Mouse (Mus musculus) myocyte (in vitro differentiated cells): ENCODE measurements around the gene Gm364. TPM values are rescaled to one million over a fixed set of nuclear protein-coding genes. Genes with fewer than 3 reads are reported as not detected.

Experiments
- H3K27me3 ChIP-seq: one replicate; pipeline ENCODE4 v1.6.1; 2011; ENCODE audit not compliant: control insufficient read depth, insufficient read depth, insufficient read length
- H3K36me3 ChIP-seq: one replicate; pipeline ENCODE4 v1.6.1; 2011; ENCODE audit not compliant: control insufficient read depth, insufficient read depth
- H3K4me2 ChIP-seq: one replicate; pipeline ENCODE4 v1.6.1; 2011; ENCODE audit warnings: low read depth, control low read depth
- H3K4me3 ChIP-seq: one replicate; pipeline ENCODE4 v1.5.1; 2011; ENCODE audit warnings: mild to moderate bottlenecking, control low read depth, moderate library complexity
- H3K79me2 ChIP-seq: one replicate; pipeline ENCODE4 v1.6.1; 2011; ENCODE audit not compliant: control insufficient read depth, insufficient read depth
- H3ac ChIP-seq: one replicate; pipeline ENCODE4 v1.6.1; 2011; ENCODE audit not compliant: control insufficient read depth, insufficient read length
- CEBPB ChIP-seq: IDR thresholded peaks from 2 replicates; pipeline ENCODE4 v1.6.1; 2011; ENCODE audit warnings: mild to moderate bottlenecking, moderate library complexity; ENCODE audit not compliant: poor library complexity, insufficient read depth, severe bottlenecking
- E2F4 ChIP-seq: IDR thresholded peaks from one replicate; pipeline ENCODE4 v1.6.1; 2011; ENCODE audit warnings: mild to moderate bottlenecking, control low read depth, moderate library complexity; ENCODE audit not compliant: insufficient read depth
- MAX ChIP-seq: IDR thresholded peaks from one replicate; pipeline ENCODE4 v1.6.1; 2011; ENCODE audit warnings: low read depth, mild to moderate bottlenecking, control low read depth
- MYOD1 ChIP-seq, 3 experiments: IDR thresholded peaks; one replicate each; pipeline ENCODE4 v1.6.1; 2011; ENCODE audit warnings: control low read depth in 2 of 3, low read depth in 2 of 3, mild to moderate bottlenecking in 2 of 3, moderate library complexity in 1 of 3; ENCODE audit not compliant: insufficient read length in 2 of 3, control insufficient read depth in 1 of 3
- MYOG ChIP-seq, 3 experiments: IDR thresholded peaks; one replicate each; pipeline ENCODE4 v1.6.1; 2011; ENCODE audit warnings: control low read depth in 2 of 3, low read depth in 2 of 3, mild to moderate bottlenecking in 2 of 3; ENCODE audit not compliant: insufficient read length in 2 of 3, control insufficient read depth in 1 of 3, insufficient read depth in 1 of 3
- POLR2A ChIP-seq: IDR thresholded peaks from one replicate; pipeline ENCODE4 v1.6.1; 2011; ENCODE audit warnings: low read depth, mild to moderate bottlenecking, control low read depth, moderate library complexity; ENCODE audit not compliant: insufficient read length
- POLR2AphosphoS2 ChIP-seq: IDR thresholded peaks from one replicate; pipeline ENCODE4 v1.6.1; 2011; ENCODE audit warnings: low read depth, control low read depth; ENCODE audit not compliant: insufficient read length
- REST ChIP-seq: IDR thresholded peaks from one replicate; pipeline ENCODE4 v1.6.1; 2011; ENCODE audit warnings: mild to moderate bottlenecking, control low read depth, moderate library complexity; ENCODE audit not compliant: insufficient read depth, insufficient read length
- SRF ChIP-seq: IDR thresholded peaks from one replicate; pipeline ENCODE4 v1.6.1; 2011; ENCODE audit warnings: low read depth; ENCODE audit not compliant: control insufficient read depth, insufficient read length
- TCF12 ChIP-seq: IDR thresholded peaks from one replicate; pipeline ENCODE4 v1.6.1; 2011; ENCODE audit warnings: mild to moderate bottlenecking, control low read depth; ENCODE audit not compliant: poor library complexity, insufficient read depth, severe bottlenecking
- TCF3 ChIP-seq: IDR thresholded peaks from one replicate; pipeline ENCODE4 v1.6.1; 2011; ENCODE audit warnings: low read depth, control low read depth; ENCODE audit not compliant: insufficient read length
- USF1 ChIP-seq: IDR thresholded peaks from one replicate; pipeline ENCODE4 v1.6.1; 2011; ENCODE audit warnings: low read depth, mild to moderate bottlenecking, control low read depth, moderate library complexity
- polyA plus RNA-seq: library from polyadenylated mRNA; unstranded; fragments of >200 nt; fragmentation: generic; extraction: Trizol; gene quantifications from one replicate; pipeline ENCODE4 v1.2.1, GENCODE M21; 2012; ENCODE audit warnings: missing spikeins

Gm364 gene
- 0.29 TPM for polyA plus RNA-seq

DNA sequence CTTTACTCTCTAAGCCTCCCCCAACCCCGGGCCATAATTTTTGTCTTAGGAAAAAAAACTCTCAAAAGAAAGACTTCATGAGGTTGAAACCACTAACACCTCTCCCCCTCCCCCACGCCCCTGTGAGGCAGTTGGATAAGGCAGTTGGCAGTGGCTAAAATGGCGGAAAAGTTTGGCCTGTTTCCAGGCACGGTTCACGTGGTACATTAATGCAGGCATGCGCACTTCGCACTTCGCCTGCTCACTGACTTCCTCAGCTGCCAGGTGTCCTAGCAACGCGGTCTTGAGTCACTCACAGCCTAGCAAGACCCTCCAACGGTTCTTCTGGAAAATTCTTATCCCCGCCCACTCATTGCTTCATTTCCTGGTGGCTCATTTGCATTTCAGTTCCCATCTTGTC lies at the start of gene Gm364:
Gene Gm364, plus strand, starts transcription at position 386 of the 400 bp plus-strand sequence.
- TF ChIP-seq POLR2A, result no peak
- H3ac ChIP-seq, result no peak within 1 kb of the TSS
- H3K27me3 ChIP-seq, result no peaks in the 10 kb centered on the region

DNA sequence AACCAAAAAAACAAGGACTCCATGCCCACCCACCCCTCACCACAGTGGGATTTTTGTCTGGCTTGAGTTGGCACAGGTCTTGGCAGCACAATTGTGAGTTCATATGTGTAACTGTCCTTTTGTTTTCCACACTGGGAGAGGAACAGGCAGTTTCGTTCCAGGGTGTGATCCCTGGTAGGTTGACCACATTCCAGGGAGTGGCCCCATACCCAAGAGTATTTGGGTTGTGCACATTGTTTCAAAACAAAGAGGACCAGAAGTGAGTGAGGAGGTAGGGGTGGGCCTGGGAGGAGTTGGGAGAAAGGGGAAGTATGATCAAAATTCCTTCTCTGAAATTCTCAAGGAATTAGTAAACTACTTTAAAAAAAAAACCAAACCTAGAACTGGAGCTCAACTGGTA lies 49.6 kb upstream of the Gm364 start:
- Histone ChIP-seq H3K4me3 (no peak overlapping the region), H3K27me3 (no peaks in the 10 kb centered on the region), H3K79me2 (no peaks in the 10 kb centered on the region), H3K4me2 (no peak overlapping the region), H3ac (no peak overlapping the region), H3K36me3 (no peaks in the 10 kb centered on the region)
- TF ChIP-seq POLR2AphosphoS2, result no peak
- TF ChIP-seq E2F4, result no peak
- no peak for TF ChIP-seq MYOG (IDR thresholded peaks at IDR 0.05; ENCODE audit: control insufficient read depth in 1 of 3, insufficient read depth in 1 of 3, insufficient read length in 2 of 3, low read depth in 2 of 3)
- no peak for TF ChIP-seq TCF3
- TF ChIP-seq MAX, result no peak
- no peak for TF ChIP-seq POLR2A
- no peak for TF ChIP-seq TCF12
- no peak for TF ChIP-seq REST
- no peak for TF ChIP-seq MYOD1 (IDR thresholded peaks at IDR 0.05; ENCODE audit: control insufficient read depth in 1 of 3, insufficient read length in 2 of 3, low read depth in 2 of 3)
- no peak for TF ChIP-seq CEBPB
- no peak for TF ChIP-seq SRF
- TF ChIP-seq USF1, result no peak

More for the DNA sequence above, at the start of gene Gm364:
- Histone ChIP-seq H3K79me2 (no peaks in the 10 kb centered on the region), H3K4me3 (no peak within 1 kb of the TSS), H3K36me3 (no peaks in the 10 kb centered on the region), H3K4me2 (no peak within 1 kb of the TSS)

DNA sequence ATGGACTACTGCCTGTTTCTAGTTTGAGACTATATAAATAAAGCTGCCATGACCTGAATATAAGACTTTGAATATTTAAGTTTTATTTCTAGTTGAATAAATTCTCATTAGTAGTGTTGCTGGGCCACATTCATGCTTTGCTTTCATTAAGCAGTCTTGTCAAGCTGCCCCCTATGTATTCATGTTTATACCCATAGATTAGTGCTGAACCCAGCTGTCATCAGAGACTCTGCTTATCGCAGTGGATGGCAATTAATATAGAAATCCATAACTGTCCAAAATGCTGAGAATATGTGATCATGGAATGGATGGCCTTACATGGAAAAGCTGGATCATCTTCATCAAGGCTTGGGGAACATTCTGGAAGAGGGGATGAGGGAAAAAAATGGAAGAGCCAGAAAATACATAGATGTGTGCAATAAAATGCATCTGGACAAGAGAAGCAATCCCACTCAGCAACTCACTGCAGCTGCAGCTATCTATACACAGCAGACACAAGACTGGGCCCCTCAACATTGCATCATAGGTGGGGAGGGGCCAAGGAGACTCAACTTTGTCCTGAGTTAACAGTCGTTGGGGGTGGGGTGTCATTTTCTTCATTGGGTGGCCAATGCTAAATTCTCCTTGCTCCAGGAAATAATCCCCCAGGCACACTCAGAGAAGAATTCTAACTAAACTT lies 43.9 kb upstream of the Gm364 start:
- Histone ChIP-seq H3K36me3 (no peaks in the 10 kb centered on the region), H3ac (no peak overlapping the region), H3K27me3 (no peaks in the 10 kb centered on the region), H3K4me2 (no peak overlapping the region), H3K4me3 (no peak overlapping the region), H3K79me2 (no peaks in the 10 kb centered on the region)
- TF ChIP-seq POLR2AphosphoS2 (no peak), USF1 (no peak), SRF (no peak), MAX (no peak), TCF12 (no peak), E2F4 (no peak), CEBPB (no peak), TCF3 (no peak), MYOD1 (IDR thresholded peaks at IDR 0.05; ENCODE audit: control insufficient read depth in 1 of 3, insufficient read length in 2 of 3, low read depth in 2 of 3) (no peak), POLR2A (no peak), REST (no peak), MYOG (IDR thresholded peaks at IDR 0.05; ENCODE audit: control insufficient read depth in 1 of 3, insufficient read depth in 1 of 3, insufficient read length in 2 of 3, low read depth in 2 of 3) (no peak)

DNA sequence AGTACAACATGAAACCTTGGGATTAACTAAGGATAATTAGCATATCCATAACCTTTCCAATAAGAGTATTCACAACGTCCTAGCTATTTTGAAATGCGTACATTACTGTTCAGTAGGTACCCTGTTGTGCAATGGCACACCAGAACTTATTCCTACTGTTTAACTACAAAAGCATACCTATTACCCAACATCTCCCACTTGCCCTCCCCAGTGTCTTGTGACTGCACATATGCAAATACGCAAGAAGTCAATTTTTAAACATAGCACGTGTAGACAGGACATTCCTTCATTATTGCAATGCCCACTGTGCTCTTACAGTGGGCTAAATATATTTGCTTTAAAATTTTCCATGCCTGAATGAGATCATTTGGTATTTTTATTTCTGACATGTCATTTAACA lies 36.0 kb upstream of the Gm364 start:
- no peaks in the 10 kb centered on the region for H3K27me3 ChIP-seq
- TF ChIP-seq POLR2A (no peak), REST (no peak), MAX (no peak), CEBPB (no peak), MYOD1 (IDR thresholded peaks at IDR 0.05; ENCODE audit: control insufficient read depth in 1 of 3, insufficient read length in 2 of 3, low read depth in 2 of 3) (no peak), POLR2AphosphoS2 (no peak)
- no peak overlapping the region for H3K4me3 ChIP-seq
- H3K79me2 ChIP-seq, result no peaks in the 10 kb centered on the region
- no peaks in the 10 kb centered on the region for H3K36me3 ChIP-seq
- H3K4me2 ChIP-seq, result no peak overlapping the region
- no peak overlapping the region for H3ac ChIP-seq

DNA sequence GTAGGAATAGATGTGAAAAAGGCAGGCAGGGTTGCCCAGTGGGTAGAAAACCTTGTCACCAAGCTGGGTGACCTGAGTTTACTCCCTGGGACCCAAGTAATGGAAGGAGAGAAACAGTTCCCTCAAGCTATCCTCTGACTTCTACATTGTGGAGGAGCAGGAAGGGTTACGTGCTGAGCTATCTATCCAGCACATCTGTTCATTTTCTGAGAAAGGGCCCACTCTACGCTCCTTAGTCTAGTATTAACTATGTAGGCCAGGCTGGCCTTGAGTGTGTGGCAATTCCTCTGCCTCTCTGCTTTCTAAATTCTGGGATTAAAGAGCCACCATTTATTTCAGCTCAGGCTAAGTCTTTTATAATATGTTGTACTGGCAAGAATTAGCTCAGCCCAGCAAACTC lies 35.4 kb upstream of the Gm364 start:
- H3K36me3 ChIP-seq, result no peaks in the 10 kb centered on the region
- H3K4me2 ChIP-seq, result no peak overlapping the region
- TF ChIP-seq MYOD1 (IDR thresholded peaks at IDR 0.05; ENCODE audit: control insufficient read depth in 1 of 3, insufficient read length in 2 of 3, low read depth in 2 of 3), result no peak
- no peak for TF ChIP-seq POLR2AphosphoS2
- no peak for TF ChIP-seq CEBPB
- no peak overlapping the region for H3ac ChIP-seq
- H3K27me3 ChIP-seq, result no peaks in the 10 kb centered on the region
- H3K4me3 ChIP-seq, result no peak overlapping the region
- H3K79me2 ChIP-seq, result no peaks in the 10 kb centered on the region
